Mouse (Mus musculus): ENCODE data around the gene Polg2.
"Not testable (repeated sequence)": the region's sequence is repeated elsewhere in the genome, so short reads cannot be mapped to it uniquely, and the experiment has no call there.

Gene Polg2

GRCm38 (mm10) chr11:106762139-106762799 is 17.1 kb downstream of the Polg2 start:
- no peak for DNase-seq (ENCODE audit: low read depth)

GRCm38 (mm10) chr11:106760511-106760910 is 18.8 kb downstream of the Polg2 start:
- DNase-seq (ENCODE audit: low read depth): no peak

- DNase-seq (ENCODE audit: low read depth): no peak
Measured at GRCm38 (mm10) chr11:106759028-106759427, 20.3 kb downstream of the Polg2 start.

GRCm38 (mm10) chr11:106755583-106755982 is 23.8 kb downstream of the Polg2 start:
- no peak for DNase-seq (ENCODE audit: low read depth)

- DNase-seq (ENCODE audit: low read depth): no peak
Measured at GRCm38 (mm10) chr11:106753314-106753713, 26.0 kb downstream of the Polg2 start.

- DNase-seq (ENCODE audit: low read depth): no peak
Measured at GRCm38 (mm10) chr11:106752103-106752502, 27.2 kb downstream of the Polg2 start.

- DNase-seq (ENCODE audit: low read depth): no peak
Measured at GRCm38 (mm10) chr11:106751039-106752018, 28.0 kb downstream of the Polg2 start, which contains the start of gene Milr1. Gene Milr1 (plus strand): TSS chr11:106751226.

GRCm38 (mm10) chr11:106750121-106750751 is 29.1 kb downstream of the Polg2 start, which contains the start of gene Pecam1:
Gene Pecam1 (minus strand): TSS chr11:106750628.
- no peak for DNase-seq (ENCODE audit: low read depth)

GRCm38 (mm10) chr11:106749557-106750120 is 29.7 kb downstream of the Polg2 start:
- DNase-seq (ENCODE audit: low read depth): not testable (repeated sequence)

- no peak for DNase-seq (ENCODE audit: low read depth)
Measured at GRCm38 (mm10) chr11:106744949-106745348, 34.4 kb downstream of the Polg2 start.

- DNase-seq (ENCODE audit: low read depth): no peak
Measured at GRCm38 (mm10) chr11:106742388-106742841, 36.9 kb downstream of the Polg2 start.

- DNase-seq (ENCODE audit: low read depth): no peak
Measured at GRCm38 (mm10) chr11:106741826-106742225, 37.5 kb downstream of the Polg2 start.

- no peak for DNase-seq (ENCODE audit: low read depth)
Measured at GRCm38 (mm10) chr11:106741232-106741631, 38.1 kb downstream of the Polg2 start.

- DNase-seq (ENCODE audit: low read depth): not testable (repeated sequence)
Measured at GRCm38 (mm10) chr11:106740724-106741123, 38.6 kb downstream of the Polg2 start.

GRCm38 (mm10) chr11:106739116-106739515 is 40.2 kb downstream of the Polg2 start:
- no peak for DNase-seq (ENCODE audit: low read depth)

GRCm38 (mm10) chr11:106737178-106737621 is 42.1 kb downstream of the Polg2 start:
- no peak for DNase-seq (ENCODE audit: low read depth)

GRCm38 (mm10) chr11:106736614-106737013 is 42.7 kb downstream of the Polg2 start:
- DNase-seq (ENCODE audit: low read depth): no peak

- no peak for DNase-seq (ENCODE audit: low read depth)
Measured at GRCm38 (mm10) chr11:106730714-106731113, 48.6 kb downstream of the Polg2 start.

GRCm38 (mm10) chr11:106729656-106730055 is 49.7 kb downstream of the Polg2 start:
- no peak for DNase-seq (ENCODE audit: low read depth)

- no peak for DNase-seq (ENCODE audit: low read depth)
Measured at GRCm38 (mm10) chr11:106728402-106729366, 50.7 kb downstream of the Polg2 start.

GRCm38 (mm10) chr11:106727967-106728366 is 51.4 kb downstream of the Polg2 start:
- no peak for DNase-seq (ENCODE audit: low read depth)
